Mouse (Mus musculus): Measurements from ENCODE around the gene Mobp. TPM values are rescaled to one million over a fixed set of nuclear protein-coding genes. Genes with fewer than 3 reads are reported as not detected.

Mobp gene
- polyA plus RNA-seq, 1 experiment from 2014 or later = not detected

DNA sequence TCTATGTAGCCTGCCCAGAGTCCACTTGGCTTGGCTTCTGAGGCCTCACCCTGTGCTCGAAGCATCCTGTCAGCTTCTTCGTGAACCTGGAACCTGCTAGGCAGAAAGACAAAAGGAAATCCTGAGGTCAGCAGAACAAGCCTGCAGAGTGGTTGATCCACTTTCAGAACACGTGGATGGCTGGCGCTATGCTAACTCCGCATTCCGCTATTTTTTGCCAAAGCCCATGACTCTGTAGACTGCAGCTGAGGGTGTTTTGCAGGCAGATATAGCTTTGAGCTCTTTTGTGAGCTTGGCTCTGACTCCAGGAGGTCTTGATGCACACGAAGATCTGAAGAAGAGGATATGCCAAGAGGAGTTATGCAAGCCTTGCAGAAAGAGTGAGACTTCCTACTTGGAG is 43.2 kb downstream of the Mobp start:
- H3K9me3 ChIP-seq (replicated peaks) = peaks cover 4% of the 10 kb centered on the region; the same call in 1 of the 2 replicates
- H3K4me3 ChIP-seq = no peak overlapping the region
- H3K4me1 ChIP-seq = peaks cover 4% of the 10 kb centered on the region; the same call in 1 of the 2 replicates
- no peaks in the 10 kb centered on the region for H3K36me3 ChIP-seq
- no peaks in the 10 kb centered on the region for H3K27me3 ChIP-seq
- H3K9ac ChIP-seq = no peak overlapping the region
- WGBS = 76% methylated on average over 7 of the region's 7 CpGs
- no peak overlapping the region for H3K27ac ChIP-seq
- ATAC-seq (ENCODE audit: low FRiP score) = no peak
- no peak overlapping the region for H3K4me2 ChIP-seq (replicated peaks)

DNA sequence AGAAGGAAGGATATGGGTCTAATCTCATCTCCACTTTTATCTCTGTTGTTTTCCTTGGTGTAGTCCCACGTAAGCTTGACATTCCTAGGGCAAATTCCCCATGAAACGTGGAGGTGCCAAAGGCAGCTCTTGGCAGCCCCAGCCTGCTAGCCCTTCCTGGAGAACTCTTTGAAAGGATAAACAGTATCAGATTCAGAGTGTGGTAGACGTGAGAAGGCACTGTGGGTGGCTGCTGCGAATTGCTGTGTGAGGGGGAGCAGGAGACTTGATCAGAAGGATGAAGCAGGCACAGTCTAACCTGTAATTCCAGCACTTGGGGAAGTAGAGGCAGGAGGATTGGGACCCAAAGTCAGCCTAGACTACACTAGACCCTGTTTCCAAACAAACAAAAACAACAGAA is 51.4 kb downstream of the Mobp start:
- H3K27ac ChIP-seq = no peak overlapping the region
- WGBS = 63% methylated on average over 4 of the region's 4 CpGs
- H3K4me2 ChIP-seq (replicated peaks) = no peak overlapping the region
- H3K36me3 ChIP-seq = no peaks in the 10 kb centered on the region
- no peak overlapping the region for H3K9ac ChIP-seq
- no peaks in the 10 kb centered on the region for H3K4me1 ChIP-seq
- H3K4me3 ChIP-seq = no peak overlapping the region
- peaks cover 4% of the 10 kb centered on the region; the same call in 1 of the 2 replicates for H3K9me3 ChIP-seq (replicated peaks)
- no peaks in the 10 kb centered on the region for H3K27me3 ChIP-seq
- no peak for ATAC-seq (ENCODE audit: low FRiP score)

DNA sequence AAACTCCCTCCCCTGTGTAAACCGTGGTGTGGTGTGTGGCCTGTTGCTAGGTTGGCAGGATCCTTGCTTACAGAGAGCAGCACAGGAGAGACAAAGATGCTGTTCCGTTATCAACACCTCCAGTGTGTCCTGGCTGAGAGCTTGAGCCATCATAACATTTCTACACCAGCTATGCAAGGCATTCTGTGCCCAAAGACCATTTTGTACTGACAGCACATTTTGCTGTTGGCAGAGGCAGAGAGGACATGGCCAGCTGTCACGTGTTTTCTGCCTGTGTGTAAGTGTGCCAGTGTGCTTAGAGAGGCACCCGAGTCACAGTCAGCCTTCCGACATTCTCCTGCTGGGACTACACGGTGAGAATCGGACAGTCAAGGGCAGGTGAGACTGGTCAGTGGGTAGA is 52.2 kb downstream of the Mobp start:
- 0 out of 2 replicates have a peak, but pooled peaks cover 3% of the 10 kb centered on the region for H3K9me3 ChIP-seq (replicated peaks)
- H3K4me2 ChIP-seq (replicated peaks) = no peak overlapping the region
- H3K27ac ChIP-seq = no peak overlapping the region
- ATAC-seq (ENCODE audit: low FRiP score) = no peak
- no peaks in the 10 kb centered on the region for H3K36me3 ChIP-seq
- WGBS = 84% methylated on average over 7 of the region's 7 CpGs
- no peaks in the 10 kb centered on the region for H3K27me3 ChIP-seq
- H3K4me3 ChIP-seq = no peak overlapping the region
- no peaks in the 10 kb centered on the region for H3K4me1 ChIP-seq
- H3K9ac ChIP-seq = no peak overlapping the region

DNA sequence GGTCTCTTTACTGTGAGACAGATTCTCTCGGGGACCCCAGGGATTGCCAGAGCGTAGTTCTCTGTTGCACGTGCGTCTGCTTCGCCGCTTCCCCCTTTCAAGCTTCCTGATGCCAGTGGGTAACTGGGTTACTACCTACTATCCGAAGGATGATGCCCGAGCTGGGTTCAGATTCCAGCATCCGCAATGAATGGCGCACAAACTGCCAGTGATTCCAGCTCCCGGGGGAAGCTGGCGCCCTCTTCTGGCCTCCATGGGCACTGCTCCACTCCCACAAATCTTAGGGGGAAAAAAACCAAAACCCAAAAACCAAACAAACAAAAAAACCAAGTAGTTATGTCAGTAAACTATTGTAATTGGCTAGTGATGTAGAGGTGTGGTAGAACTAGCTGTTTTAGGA is 53.2 kb downstream of the Mobp start:
- H3K4me3 ChIP-seq = no peak overlapping the region
- no peak overlapping the region for H3K9ac ChIP-seq
- no peaks in the 10 kb centered on the region for H3K27me3 ChIP-seq
- H3K9me3 ChIP-seq (replicated peaks) = no peaks in the 10 kb centered on the region
- H3K4me1 ChIP-seq = no peaks in the 10 kb centered on the region
- 31% methylated on average over 12 of the region's 12 CpGs for WGBS
- H3K4me2 ChIP-seq (replicated peaks) = no peak overlapping the region
- no peak overlapping the region for H3K27ac ChIP-seq
- no peaks in the 10 kb centered on the region for H3K36me3 ChIP-seq
- no peak for ATAC-seq (ENCODE audit: low FRiP score)

DNA sequence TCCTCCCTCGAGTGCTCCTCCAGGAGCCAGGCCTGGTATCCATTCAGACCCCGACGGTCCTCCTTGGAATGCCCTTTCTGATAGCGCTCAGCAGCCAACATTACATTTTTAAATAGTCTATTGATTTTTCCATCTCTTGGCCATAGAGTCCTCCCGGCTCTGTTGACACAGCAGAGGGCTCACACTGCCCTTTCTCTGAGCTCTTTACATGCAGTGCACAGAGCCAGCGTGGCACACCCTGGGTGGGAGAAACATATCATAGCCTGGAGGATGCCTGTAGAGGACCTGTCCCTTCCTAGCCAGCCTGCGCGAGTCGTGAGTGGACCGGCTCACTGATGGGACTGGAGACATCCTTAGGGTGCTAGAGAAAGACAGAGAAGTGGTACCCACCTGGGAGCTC is 54.4 kb downstream of the Mobp start:
- no peak for ATAC-seq (ENCODE audit: low FRiP score)
- Histone ChIP-seq H3K4me1 (no peaks in the 10 kb centered on the region), H3K27ac (0 out of 2 replicates have a peak overlapping the region, but pooled peaks have one; percentile 12), H3K36me3 (no peaks in the 10 kb centered on the region), H3K9ac (no peak overlapping the region), H3K9me3 (replicated peaks) (no peaks in the 10 kb centered on the region), H3K27me3 (no peaks in the 10 kb centered on the region), H3K4me3 (no peak overlapping the region), H3K4me2 (replicated peaks) (no peak overlapping the region)
- WGBS = 90% methylated on average over 10 of the region's 10 CpGs

DNA sequence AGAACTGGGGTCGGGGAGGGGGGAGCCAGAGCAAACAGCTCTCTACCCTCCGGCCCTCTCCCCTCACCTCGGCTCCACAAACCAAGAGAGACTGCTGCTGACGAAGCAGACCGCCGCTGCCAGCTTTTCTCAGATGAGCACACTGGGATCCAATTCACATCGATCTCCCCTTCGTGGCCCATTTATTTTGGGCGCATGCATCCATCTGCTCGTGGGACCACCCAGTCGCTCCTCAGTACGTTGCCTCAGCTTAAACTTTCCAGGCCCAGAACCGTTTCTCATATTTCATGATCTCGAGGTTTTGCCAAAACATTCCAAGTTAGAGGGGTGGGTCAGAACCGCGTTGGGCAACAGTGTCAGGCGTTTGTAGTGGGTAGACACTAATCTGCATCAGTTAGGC is 57.4 kb downstream of the Mobp start:
- no peak overlapping the region for H3K27ac ChIP-seq
- H3K36me3 ChIP-seq = no peaks in the 10 kb centered on the region
- no peaks in the 10 kb centered on the region for H3K4me1 ChIP-seq
- no peaks in the 10 kb centered on the region for H3K27me3 ChIP-seq
- H3K4me3 ChIP-seq = no peak overlapping the region
- no peak overlapping the region for H3K4me2 ChIP-seq (replicated peaks)
- WGBS = 69% methylated on average over 17 of the region's 17 CpGs
- H3K9ac ChIP-seq = no peak overlapping the region
- no peaks in the 10 kb centered on the region for H3K9me3 ChIP-seq (replicated peaks)
- ATAC-seq (ENCODE audit: low FRiP score) = no peak

DNA sequence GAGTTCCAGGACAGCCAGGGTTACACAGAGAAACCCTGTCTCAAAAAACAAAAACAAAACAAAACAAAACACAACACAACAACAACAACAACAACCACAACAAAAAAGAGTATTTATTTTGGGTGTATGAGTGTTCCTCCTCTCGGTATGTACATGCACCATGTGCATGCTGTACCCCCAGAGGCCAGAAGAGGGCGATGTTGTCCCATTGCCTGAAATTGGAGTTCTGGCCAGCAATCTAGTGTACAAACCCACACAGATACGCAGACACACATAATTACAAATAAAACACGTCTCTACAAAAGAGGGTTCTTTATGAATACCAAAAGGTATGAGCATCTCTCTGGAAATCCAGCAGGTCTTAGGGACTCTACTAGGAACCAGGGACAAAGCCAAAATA is 60.6 kb downstream of the Mobp start:
- no peaks in the 10 kb centered on the region for H3K4me1 ChIP-seq
- 76% methylated on average over 4 of the region's 4 CpGs for WGBS

DNA sequence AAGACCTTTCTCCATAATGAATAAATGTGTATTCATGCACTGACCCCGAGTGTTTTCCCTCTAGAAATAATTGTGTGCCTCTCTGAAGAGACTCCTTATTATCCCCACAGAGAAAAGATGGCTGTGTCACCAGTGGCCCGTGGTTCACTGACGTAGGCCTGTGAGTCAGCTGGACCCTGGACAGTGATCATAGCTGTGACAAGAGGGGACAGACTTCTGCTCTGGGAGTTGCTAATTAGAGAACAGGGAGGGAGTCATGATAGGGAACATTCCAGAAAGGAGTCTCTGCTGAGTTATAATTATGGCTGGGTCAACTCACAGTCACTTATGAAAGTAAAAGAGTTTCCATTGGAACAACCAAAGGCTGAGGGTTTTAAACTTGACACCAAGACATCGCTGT is 61.4 kb downstream of the Mobp start:
- 0 out of 2 replicates have a peak, but pooled peaks cover 4% of the 10 kb centered on the region for H3K4me1 ChIP-seq
- no peak overlapping the region for H3K27ac ChIP-seq
- no peaks in the 10 kb centered on the region for H3K9me3 ChIP-seq (replicated peaks)
- no peaks in the 10 kb centered on the region for H3K27me3 ChIP-seq
- WGBS = 67% methylated on average over 4 of the region's 4 CpGs
- no peak overlapping the region for H3K4me3 ChIP-seq
- no peak overlapping the region for H3K9ac ChIP-seq
- no peaks in the 10 kb centered on the region for H3K36me3 ChIP-seq
- no peak overlapping the region for H3K4me2 ChIP-seq (replicated peaks)
- ATAC-seq (ENCODE audit: low FRiP score) = no peak

More for the DNA sequence above, 60.6 kb downstream of the Mobp start:
- H3K4me2 ChIP-seq (replicated peaks) = no peak overlapping the region
- H3K36me3 ChIP-seq = no peaks in the 10 kb centered on the region
- no peak overlapping the region for H3K4me3 ChIP-seq
- ATAC-seq (ENCODE audit: low FRiP score) = no peak
- no peak overlapping the region for H3K27ac ChIP-seq
- H3K9ac ChIP-seq = no peak overlapping the region
- no peaks in the 10 kb centered on the region for H3K27me3 ChIP-seq
- H3K9me3 ChIP-seq (replicated peaks) = no peaks in the 10 kb centered on the region

DNA sequence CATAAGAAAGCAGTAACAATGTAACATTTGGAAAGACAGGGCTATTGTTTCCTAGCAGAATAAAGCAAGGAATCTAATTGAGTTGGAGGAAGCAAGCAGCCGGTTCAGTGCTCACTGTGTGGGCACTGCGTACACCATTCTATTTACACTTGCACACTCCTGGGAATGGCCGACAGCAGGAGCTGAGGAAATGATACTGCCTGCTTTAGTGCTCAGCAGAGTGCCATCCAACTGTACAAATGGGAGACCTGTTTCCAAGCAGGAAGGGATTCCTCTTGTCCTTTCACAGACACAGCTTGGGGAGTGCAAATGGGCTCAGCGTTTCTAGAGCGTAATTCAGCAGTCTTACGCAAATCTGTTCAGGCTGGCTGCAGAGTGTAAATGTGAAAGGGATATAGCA is 63.4 kb downstream of the Mobp start:
- WGBS = 65% methylated on average over 6 of the region's 6 CpGs
- H3K4me2 ChIP-seq (replicated peaks) = no peak overlapping the region
- H3K4me3 ChIP-seq = no peak overlapping the region
- H3K9ac ChIP-seq = no peak overlapping the region
- no peaks in the 10 kb centered on the region for H3K27me3 ChIP-seq
- ATAC-seq (ENCODE audit: low FRiP score) = no peak
- H3K36me3 ChIP-seq = no peaks in the 10 kb centered on the region
- no peak overlapping the region for H3K27ac ChIP-seq
- 0 out of 2 replicates have a peak, but pooled peaks cover 4% of the 10 kb centered on the region for H3K4me1 ChIP-seq
- no peaks in the 10 kb centered on the region for H3K9me3 ChIP-seq (replicated peaks)

DNA sequence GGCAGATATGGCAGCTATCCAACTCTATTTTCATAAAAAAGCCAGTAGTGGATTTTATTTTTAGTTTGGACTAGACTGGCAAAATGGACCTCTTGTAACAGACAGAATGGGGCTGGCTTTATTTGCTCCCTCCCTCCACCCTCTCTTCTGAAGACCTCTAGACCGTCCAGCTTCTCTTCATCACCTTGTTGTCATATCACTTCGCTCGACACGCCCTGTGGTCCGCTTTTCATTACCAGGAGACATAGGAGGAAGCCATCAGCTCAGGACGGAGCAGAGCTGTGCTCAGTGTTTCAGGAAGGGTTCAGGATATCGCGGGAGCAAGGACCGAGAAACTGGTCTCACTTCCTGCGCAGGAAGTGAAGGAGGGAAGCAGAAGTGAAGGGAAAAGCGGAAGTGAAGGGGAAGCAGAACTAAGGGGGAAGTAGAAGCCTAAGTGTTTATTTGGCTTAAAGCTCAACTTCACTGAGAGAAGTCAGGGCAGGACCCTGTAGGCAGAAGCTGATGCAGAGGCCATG is 65.5 kb downstream of the Mobp start:
- H3K27ac ChIP-seq = no peak overlapping the region
- no peak overlapping the region for H3K9ac ChIP-seq
- H3K4me3 ChIP-seq = no peak overlapping the region
- ATAC-seq (ENCODE audit: low FRiP score) = no peak
- H3K4me2 ChIP-seq (replicated peaks) = no peak overlapping the region
- WGBS = 92% methylated on average over 11 of the region's 11 CpGs
- H3K9me3 ChIP-seq (replicated peaks) = no peaks in the 10 kb centered on the region
- H3K4me1 ChIP-seq = 0 out of 2 replicates have a peak, but pooled peaks cover 4% of the 10 kb centered on the region
- H3K36me3 ChIP-seq = no peaks in the 10 kb centered on the region
- H3K27me3 ChIP-seq = no peaks in the 10 kb centered on the region

DNA sequence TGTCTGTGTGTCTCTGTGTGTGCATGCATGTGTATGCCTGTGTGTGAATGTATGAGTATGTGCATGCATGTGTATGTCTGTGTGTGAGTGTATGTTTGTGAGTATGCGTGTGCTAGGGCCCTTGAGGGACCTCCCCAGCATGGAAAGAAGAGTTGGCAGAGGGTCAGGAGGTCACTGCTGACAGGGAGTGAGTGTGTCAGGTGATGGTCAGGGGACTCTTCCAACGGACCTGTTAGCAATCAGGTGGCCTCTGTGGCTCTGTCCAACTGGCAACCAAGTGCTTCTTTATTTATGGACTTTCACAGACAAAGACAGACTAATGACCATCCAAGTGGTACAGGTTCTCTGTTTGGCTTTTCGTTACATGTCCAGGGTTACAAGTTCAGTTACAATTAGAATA is 69.9 kb downstream of the Mobp start:
- Histone ChIP-seq H3K4me3 (no peak overlapping the region), H3K4me2 (replicated peaks) (no peak overlapping the region), H3K36me3 (no peaks in the 10 kb centered on the region), H3K9me3 (replicated peaks) (no peaks in the 10 kb centered on the region), H3K4me1 (peaks cover 13% of the 10 kb centered on the region), H3K27ac (no peak overlapping the region), H3K9ac (no peak overlapping the region), H3K27me3 (no peaks in the 10 kb centered on the region)
- no peak for ATAC-seq (ENCODE audit: low FRiP score)
- WGBS = 68% methylated on average over 3 of the region's 3 CpGs

Data from hindbrain, embryonic 12.5 days (tissue).